Mouse (Mus musculus) c-Kit-negative CD71-positive TER-119-positive erythroid progenitor cells, embryonic 14.5 days (primary cell): ENCODE data around the gene Nfasc.

Source experiments
- DNase-seq: peaks from one replicate; pipeline ENCODE4 v3.0.0-alpha.2; 2013; ENCODE audit warnings: low read depth, low spot score

Nfasc gene

DNA sequence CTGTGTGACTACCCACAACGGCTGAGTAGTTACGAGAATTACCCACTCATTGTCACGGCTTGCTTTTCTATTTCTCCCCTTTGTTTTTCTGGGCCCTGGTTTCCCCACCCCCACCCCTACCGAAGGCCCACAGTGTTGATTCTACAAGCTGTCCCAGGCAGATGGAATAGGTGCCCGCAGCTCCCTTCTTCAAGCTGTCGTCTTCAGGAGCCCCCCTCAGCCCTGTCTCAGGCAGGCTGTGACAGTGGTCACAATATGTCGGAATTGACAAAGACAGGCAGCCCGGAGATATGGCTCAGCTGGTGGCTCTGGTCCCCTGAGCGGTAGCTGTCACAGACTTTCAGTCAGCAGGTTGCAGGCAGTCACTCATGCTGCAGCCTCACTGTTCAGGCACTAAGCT is 90.9 kb downstream of the Nfasc start:
- DNase-seq: no peak

DNA sequence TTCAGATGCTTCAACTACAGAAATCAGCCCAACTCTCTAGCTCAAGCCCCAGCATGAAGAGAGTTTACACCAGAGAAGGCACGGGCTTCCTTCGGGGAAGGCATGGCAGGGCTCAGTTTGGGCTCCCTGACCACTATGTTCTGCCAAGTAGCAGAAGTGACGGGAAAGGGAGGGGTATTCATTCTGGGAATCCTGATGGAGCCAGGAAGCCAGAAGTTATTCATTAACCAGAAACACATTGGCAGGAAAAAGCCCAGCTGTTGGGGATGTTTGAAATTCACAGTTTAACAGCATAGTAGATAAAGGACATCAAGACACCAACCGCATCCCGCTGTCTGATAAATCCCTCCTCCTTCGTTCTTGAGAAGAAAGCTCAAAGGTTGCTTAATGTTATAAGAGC is 93.6 kb downstream of the Nfasc start:
- DNase-seq: no peak

DNA sequence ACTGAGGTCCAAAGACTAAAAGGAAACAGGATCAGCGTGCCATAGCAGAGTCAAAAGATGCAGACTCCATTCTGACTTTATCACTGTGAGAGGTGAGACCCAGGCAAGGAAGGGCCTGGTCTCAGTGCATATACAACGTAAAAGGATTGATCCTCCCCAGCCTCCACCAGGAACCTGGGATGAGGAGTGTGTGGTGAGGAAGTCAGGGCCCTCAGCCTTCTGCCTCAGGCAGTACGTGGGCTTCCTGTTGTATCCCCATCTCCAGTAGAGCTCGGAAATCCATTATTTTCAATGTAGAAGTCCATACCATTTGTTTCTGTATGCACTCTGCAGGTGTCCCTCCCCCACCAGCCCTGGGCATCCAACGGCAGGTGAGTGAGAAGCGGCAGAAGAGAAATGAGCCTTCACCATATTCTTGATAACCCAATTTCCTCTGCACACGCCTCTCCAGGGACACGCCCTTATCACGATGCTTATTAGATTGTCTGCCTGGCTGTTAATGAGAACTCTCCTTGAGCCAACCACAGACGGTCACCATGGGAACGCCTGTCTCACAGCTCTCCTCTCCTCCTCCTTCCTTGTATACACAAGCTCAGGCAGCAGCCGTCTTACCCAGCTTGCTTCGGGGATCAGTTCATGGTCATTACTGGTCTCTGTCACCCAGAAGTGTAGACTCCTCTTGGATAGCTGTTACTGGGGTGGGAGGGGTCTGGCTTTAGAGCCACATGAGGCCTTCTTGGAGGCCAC is 100.4 kb downstream of the Nfasc start:
- no peak for DNase-seq

DNA sequence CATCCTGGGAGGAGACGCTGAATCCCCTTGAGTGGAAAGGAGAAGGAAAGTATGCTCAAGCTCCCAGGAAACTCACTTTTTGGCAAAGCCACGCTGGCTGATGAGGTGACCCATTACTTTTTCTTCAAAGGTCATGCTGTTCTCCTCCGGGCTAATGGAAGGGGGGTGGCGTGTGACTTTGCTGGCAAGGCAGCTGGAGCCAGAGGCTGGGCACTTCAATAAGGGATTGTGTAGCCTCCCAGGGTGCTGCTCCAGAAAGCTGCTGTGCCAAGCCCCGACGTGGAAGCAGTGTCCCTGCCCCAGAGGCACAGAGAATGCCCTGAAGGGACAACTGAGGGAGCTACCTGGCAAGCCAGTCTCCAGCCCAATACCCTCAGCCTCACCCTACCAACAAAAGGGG is 101.3 kb downstream of the Nfasc start:
- no peak for DNase-seq

DNA sequence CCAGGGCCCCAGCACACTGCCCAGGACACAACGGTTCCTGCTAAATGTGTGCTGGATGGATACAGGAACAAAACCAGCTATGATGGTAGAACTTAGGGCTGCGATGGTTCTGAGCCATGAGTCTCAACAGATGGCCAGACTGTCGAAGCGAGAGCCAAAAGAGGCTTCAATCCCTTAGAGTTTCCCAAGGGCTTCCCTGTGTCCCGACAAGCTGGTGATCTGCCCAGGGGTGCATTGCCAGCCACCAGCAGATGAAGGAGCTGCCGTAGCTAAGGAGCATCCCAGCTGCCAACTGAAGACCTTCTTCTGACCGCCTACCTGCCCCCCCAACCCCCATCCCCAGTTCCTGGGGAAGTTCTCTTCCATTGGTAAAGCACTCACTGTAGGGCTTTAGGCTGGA is 104.3 kb downstream of the Nfasc start:
- no peak for DNase-seq

DNA sequence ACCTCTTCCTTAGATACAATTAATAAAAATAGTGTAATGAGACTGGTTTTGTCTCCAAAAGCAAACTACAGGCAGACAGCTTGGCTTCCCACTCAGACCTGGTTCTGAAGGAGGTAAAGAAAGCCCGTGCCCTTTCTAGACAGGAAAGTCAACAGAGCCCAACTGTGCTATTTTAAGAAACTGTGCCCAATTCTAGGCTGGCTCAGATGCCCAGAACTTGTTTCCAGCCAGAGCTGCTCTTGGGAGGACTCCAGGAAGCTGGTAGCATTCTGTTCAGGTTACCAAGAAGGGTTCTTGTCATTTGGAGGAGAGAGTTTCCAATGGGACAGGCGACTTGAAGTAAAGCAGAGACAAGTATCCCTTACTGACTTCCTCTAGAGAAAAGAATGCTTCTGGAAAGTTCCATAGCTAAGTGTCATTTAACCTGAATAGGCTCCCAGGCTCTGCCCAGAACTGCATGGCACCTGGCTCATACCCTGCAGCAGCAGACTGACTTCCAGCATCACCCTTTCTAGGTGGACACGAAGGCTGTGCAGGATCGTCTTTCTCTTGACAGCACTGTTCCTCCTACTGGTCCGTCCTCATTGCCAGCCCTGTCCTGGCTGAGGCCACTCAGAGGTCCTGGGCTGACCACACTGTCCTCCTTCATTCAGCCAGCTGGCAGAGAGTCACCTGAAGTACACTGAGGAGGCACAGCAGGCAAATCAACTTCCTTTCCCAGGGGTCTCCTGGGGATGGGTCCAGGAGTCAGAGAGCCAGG is 111.8 kb downstream of the Nfasc start:
- DNase-seq: no peak

DNA sequence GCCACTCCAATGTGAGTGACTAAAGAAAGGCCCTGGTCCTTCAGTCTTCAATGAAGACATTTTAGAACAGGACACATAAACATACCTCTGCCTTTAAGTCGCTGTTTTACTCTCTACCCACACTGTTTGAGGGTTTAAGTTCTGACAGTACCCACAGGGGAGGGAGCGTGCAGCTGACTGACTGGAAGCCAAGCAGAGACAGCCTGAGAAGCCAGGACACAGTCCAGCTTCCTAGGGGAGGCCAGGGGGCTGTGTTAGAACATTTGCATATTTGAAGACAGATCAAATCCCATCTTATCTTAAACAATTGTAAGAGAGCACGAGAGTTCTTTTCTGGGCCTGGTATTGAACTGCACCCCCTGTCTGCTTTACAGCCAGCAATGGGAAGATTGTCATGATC is 113.0 kb downstream of the Nfasc start:
- DNase-seq: no peak

DNA sequence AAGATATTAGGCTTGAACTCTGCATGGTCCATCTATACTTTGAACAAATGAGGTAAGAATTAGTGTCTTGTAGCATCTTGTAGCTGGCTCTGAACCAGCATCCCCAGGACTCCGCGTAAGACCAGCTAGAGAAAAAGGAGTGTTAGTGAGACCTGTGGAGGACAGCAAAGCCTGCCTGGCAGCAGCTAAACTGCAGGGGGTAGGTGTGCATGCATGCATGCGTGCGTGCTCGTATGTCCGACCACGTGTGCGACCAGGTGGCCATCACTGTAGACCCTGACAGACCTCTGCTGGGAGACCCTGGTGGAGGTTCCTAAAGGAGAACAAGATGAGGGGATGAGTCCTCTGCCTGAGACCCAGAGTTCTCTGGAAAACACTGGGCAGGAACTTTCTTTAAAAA is 113.4 kb downstream of the Nfasc start:
- DNase-seq: no peak

DNA sequence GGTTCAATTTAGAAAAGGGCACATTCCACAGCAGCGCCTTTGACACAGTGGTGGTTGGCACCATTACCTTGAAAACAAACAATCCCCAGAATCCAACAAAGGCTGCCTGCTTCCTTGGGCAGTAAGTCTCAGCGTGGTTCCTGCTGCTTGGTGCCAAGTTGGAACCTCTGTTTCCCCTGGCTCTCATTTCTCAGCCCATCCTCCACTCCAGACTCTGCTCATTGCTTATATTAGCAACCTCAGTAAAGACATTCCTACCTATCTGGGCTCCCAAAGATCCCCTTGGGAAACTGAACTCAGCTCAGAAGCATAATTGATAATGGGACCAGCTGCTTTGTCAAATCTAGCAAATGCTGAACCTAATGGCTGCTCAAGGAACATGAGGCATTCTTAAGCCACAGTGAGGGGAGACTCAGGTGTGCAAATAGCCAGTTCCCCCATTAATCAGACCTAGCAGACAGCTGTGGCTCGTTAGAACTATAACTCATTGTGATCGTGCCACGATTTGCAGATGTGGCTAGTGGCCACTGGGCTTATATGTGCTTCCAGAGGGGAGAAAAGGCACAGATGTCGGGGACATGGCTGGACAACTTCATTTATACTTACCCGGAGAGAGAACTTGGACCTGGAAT is 115.4 kb downstream of the Nfasc start:
- DNase-seq: no peak

DNA sequence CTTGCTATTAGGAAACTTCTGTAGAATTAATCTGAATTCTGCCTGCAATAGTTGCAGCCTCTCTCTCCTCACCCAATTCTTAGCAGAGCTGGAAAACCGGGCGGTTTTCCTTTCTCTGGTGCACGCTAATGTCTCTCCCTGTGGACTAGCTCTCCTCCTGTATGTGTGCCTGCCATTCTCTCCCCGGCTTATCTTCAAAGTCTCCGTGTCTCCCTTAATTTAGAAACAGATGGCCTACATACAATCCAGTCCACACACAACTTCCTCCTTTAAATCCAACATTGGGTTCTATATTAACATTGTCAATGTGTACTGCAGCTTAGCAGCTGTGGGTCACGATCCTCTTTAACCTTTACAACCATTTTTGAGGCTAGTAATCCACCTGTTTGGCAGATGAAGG is 116.6 kb downstream of the Nfasc start:
- DNase-seq: no peak

DNA sequence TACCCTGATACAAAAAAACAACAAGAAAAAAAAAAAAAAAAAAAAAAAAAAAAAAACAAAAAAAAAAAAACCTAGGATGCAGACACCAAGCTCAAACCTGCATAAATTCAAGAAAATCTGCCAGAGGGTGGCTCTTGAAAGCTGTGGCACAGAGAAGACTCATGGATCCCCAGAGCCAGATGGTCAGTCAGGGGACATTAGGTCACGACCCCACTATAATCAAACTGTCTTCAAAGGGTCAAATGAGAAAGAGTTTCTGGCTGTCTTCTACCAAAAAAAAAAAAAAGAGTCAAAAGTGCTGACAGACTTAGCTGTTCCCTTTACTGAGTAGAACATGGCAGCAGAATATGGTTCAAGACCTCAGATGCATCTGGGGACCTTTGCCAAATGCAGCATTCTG is 117.1 kb downstream of the Nfasc start:
- no peak for DNase-seq

DNA sequence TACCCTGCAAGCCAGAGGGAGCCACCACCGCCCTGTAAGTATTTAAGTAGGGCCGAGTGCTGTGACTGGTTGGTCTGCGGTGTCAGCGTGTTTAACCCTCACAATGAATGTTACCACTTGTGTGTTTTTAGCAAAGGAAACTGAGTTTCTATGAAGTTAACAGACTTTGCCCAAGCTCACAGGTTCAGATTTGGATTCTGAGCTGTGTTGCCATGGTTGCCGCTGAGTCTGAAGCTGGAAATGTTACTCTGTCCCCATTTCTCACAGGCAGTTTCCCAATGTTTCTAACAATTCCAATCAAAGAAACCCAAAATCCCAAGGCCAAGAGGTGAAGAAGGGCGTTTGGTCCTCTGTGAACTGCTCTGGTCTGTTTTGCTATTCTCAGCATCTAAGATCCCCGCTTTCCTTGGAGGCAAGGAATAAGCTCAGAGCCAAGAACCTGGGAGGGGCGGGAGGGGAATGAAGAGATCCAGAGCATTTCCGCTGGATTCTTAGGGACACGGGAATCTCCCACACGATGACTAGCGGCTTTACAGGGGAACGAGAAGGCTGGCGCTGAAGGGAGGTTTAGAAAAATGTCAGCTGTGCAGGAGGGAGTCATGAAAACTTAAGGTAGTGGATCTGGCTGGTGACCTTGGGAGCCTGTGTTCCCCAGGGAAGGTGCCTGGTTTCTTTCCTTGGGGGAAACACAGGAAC is 117.8 kb downstream of the Nfasc start:
- no peak for DNase-seq

DNA sequence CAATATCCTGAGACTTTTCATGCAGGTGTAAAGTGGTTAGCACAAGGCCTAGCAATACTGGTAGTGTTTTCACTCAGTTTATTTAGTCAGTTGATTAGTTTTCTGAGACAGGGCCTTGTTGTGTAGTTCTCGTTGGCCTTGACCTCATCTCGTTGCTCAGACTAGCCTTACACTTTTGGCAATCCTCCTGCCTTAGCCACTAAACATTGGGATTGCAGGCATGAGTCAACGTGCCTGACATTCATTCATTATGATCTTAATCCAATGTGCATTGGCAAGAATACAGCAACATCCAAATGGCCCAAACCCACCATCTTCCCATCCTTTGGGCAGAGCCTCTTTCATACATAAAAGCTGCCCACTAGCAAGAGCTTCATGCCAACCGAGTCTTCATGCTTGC is 129.5 kb downstream of the Nfasc start:
- DNase-seq: no peak

DNA sequence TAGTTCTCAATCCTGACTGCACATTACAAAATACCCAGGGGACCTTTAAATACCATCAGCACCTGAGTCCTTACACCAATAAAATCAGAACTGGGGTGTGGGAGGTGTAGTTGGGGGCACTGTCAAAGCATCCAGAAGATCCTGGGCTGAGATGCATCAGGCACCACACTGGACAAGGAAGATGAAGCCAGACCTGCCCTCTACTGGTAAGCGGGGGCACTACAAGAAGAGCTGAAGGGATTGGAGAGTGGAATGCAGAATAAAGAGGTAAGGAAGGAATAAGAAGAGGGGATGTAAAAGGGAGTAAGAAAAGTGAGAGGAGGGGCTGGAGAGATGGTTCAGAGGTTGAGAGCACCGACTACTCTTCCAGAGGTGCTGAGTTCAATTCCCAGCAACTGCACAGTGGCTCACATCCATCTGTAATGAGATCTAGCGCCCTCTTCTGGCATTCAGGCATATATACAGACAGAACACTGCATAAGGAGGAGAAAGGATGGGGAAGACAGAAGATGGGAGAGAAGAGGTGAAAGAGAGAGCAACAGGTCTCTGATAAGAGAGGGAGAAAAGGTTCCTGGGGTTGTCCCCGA is 132.5 kb downstream of the Nfasc start:
- DNase-seq: peak; percentile 32

DNA sequence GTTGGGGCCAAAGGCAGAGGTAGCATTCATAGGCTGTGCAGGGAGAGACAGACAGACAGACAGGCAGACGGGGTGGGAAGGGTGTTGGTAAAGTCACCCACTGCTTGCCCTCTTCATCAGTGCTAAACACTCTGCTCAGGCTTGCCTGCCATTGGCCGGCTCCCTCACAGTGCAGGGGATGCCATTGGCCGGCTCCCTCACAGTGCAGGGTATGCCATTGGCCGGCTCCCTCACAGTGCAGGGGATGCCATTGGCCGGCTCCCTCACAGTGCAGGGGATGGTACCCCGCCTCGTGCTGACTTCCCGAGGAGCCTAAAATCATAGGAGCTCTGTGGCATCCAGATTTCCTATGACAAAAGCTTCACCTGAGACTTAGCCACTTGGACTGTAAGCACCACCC is 139.4 kb downstream of the Nfasc start:
- DNase-seq: no peak

DNA sequence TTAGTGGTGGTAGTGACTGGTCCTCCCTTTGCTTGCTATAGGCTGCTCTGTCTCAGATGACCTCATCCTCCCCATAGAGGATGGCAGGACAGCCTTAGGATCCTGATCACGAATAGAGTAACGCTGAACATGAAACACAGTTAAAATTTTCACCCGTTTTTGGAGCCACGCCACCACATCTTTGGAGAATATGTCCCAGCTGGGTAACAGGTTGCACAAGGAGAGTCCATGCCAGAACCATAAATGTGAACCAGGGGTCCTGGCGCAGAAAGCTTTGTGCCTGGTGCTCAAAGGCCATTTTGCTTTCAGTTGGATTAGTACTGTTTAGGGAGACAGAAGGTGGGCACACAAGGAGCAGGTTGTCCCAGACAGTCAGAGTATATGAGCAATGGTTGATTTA is 143.6 kb downstream of the Nfasc start:
- DNase-seq: no peak

DNA sequence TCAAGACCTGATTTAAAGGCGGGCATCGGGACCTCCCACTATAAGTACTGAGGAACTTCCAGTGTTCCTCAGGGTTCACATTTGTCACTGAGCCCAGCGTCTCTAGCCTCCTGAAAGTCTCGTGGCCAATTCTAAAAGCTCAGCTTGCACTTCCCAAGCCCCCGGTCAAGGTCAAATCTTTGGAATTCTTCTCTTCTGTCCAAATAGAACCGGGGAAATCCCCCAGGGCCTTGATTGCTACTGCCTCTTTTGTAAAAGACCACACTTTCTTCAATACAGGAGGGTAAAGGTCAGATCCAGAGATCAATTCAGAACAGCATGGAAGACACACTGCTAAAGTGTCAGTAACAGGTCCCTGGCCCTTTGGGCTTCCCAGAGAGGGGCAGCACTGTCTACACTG is 145.9 kb downstream of the Nfasc start:
- DNase-seq: no peak

DNA sequence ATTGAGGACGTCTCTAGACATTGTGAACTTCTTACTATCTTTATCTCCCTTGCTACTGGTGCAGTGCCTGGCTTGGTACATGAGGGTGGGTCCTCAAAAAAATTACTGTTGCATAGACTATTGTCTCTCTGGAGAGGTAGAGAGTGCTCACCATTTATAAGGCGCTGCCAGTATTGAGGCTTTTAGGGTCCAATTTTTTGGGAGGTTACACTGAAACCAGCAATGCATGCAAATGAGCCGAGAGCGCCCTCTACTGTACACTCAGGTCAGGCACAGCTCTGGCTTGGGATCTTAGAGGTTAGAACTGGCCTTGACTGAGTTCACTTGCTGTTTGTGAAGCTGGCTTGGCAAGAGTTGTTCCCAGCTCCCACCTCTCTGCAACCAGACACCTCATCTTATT is 147.0 kb downstream of the Nfasc start:
- peak; percentile 16 for DNase-seq

DNA sequence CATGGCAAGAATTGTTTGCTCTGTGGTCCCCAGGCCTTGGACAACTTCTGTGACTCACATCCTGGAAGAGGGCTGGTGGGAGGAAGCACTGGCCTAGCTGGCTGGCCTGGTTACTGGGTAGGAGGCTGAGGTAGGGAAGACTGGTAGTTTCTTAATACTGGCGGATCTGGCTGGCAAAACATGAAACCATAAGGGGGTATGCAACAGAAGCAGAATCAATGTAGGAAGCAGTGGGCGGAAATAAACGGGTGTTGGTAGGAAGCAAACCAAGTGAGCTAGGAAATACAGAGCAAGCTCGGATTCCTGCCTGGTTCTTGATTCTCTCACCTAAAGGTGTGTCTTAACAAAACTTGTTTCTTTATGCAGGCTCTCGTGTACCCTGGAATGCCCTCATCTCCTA is 149.5 kb downstream of the Nfasc start:
- no peak for DNase-seq

DNA sequence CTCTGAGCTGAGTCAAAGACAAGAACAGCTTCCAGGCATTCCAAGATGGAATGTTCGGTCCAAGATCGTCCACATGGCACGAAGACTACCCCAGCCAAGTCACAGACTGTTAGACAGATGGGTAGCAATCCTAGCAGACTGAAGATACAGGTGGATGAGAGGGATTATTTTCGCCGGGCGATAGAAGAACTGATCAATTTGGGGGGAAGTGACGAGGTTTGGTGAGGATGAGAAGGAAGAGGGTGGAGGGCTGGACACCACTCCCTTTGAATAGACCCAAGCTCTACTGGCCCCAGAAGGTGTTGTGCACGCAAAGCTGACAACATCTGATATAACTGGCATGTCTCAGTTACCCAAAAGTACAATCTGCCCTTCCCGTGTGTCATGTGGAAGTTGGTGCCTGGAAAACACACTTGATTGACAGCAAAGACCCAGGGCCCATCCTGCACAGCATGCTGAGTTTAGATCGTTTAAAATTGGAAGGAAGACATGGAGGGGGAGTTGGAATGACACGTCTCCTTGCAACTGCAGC is 150.1 kb downstream of the Nfasc start:
- DNase-seq: no peak

DNA sequence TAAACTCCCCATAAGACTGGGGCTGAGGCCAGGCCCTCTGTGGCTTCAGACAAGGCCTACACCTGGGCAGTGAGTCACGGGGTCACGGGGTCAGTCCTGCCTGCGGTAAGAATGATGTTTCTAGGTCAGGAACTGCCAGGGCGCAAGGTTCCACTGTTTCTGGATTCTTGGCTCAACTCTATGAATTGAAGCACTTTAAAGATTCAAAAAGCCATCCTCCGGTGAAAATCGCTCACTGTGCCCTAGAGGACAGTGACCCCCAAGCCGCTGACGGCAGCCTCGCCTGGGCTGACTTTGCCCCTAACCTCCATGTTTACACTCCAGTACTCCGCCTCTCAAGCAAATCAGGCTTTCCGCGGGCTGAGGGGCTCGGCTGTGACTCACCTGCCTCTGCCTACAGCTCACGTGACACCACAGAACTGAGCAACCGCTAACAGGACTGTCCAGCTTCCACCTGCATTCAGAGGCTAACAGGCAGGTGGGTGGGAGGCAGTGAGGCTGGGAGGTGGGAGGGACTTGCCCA is 154.9 kb downstream of the Nfasc start:
- DNase-seq: no peak
